Mouse (Mus musculus): ENCODE measurements around the gene Alkbh8.
"Not testable (repeated sequence)": the region's sequence is repeated elsewhere in the genome, so short reads cannot be mapped to it uniquely, and the experiment has no call there.

Gene Alkbh8

GRCm38 (mm10) chr9:3334962-3335767 lies at the start of gene Alkbh8:
Gene Alkbh8, plus strand, starts transcription at chr9:3335140.
- peak; percentile 65 for DNase-seq (ENCODE audit: low read depth, low spot score)

GRCm38 (mm10) chr9:3309292-3309836 lies 25.6 kb upstream of the Alkbh8 start:
- DNase-seq (ENCODE audit: low read depth, low spot score), result no peak

GRCm38 (mm10) chr9:3310016-3310415 lies 24.9 kb upstream of the Alkbh8 start:
- DNase-seq (ENCODE audit: low read depth, low spot score), result no peak

GRCm38 (mm10) chr9:3327342-3328053 lies 7.4 kb upstream of the Alkbh8 start:
- DNase-seq (ENCODE audit: low read depth, low spot score), result not testable (repeated sequence)

- DNase-seq (ENCODE audit: low read depth, low spot score), result no peak
Observed at GRCm38 (mm10) chr9:3328054-3328595, 6.8 kb upstream of the Alkbh8 start.

GRCm38 (mm10) chr9:3330319-3330718 lies 4.6 kb upstream of the Alkbh8 start:
- no peak for DNase-seq (ENCODE audit: low read depth, low spot score)

GRCm38 (mm10) chr9:3330737-3331384 lies 4.1 kb upstream of the Alkbh8 start:
- DNase-seq (ENCODE audit: low read depth, low spot score), result no peak

GRCm38 (mm10) chr9:3336661-3337060 lies 1.7 kb downstream of the Alkbh8 start:
- DNase-seq (ENCODE audit: low read depth, low spot score), result no peak

GRCm38 (mm10) chr9:3345136-3345535 lies 10.2 kb downstream of the Alkbh8 start:
- no peak for DNase-seq (ENCODE audit: low read depth, low spot score)

GRCm38 (mm10) chr9:3345967-3346366 lies 11.0 kb downstream of the Alkbh8 start:
- no peak for DNase-seq (ENCODE audit: low read depth, low spot score)

- DNase-seq (ENCODE audit: low read depth, low spot score), result no peak
Observed at GRCm38 (mm10) chr9:3350056-3350455, 15.1 kb downstream of the Alkbh8 start.

GRCm38 (mm10) chr9:3376323-3376722 lies 41.4 kb downstream of the Alkbh8 start:
- DNase-seq (ENCODE audit: low read depth, low spot score), result not testable (repeated sequence)

- peak; percentile 79 for DNase-seq (ENCODE audit: low read depth, low spot score)
Observed at GRCm38 (mm10) chr9:3403251-3404208, 68.6 kb downstream of the Alkbh8 start, which contains the start of gene Cwf19l2. Gene Cwf19l2, plus strand, starts transcription at chr9:3403592.

- DNase-seq (ENCODE audit: low read depth, low spot score), result no peak
Observed at GRCm38 (mm10) chr9:3404372-3404771, 69.4 kb downstream of the Alkbh8 start.

- DNase-seq (ENCODE audit: low read depth, low spot score), result not testable (repeated sequence)
Observed at GRCm38 (mm10) chr9:3439555-3440300, 104.8 kb downstream of the Alkbh8 start.
